Mouse (Mus musculus) layer of hippocampus, postnatal 25 days (tissue): ENCODE measurements around the gene Epha1. TPM values are rescaled to one million over a fixed set of nuclear protein-coding genes. Genes with fewer than 3 reads are reported as not detected.

Experiments used
- DNase-seq, 2 experiments: peaks; one replicate each; pipeline ENCODE4 v3.0.0; 2022; ENCODE audit warnings: mixed read lengths in 2 of 2, low spot score in 1 of 2; ENCODE audit errors: extremely low spot score in 1 of 2
- total RNA-seq, 2 experiments: library from RNA; stranded (reverse); gene quantifications; 2 replicates each; pipeline ENCODE4 v1.2.3; 2021

The Epha1 gene
- total RNA-seq, 2 experiments from 2014 or later = 0.22 to 0.47 TPM

- no peak for DNase-seq
Measured at GRCm38 (mm10) chr6:42374701-42375100, 1.6 kb upstream of the Epha1 start.

GRCm38 (mm10) chr6:42373669-42374430 lies 782 bp upstream of the Epha1 start:
- DNase-seq = no peak

GRCm38 (mm10) chr6:42372421-42372815 lies 650 bp downstream of the Epha1 start:
- DNase-seq = no peak

- DNase-seq = no peak
Measured at GRCm38 (mm10) chr6:42372001-42372400, 1.1 kb downstream of the Epha1 start.

GRCm38 (mm10) chr6:42370630-42371363 lies 2.3 kb downstream of the Epha1 start:
- no peak for DNase-seq

- no peak for DNase-seq
Measured at GRCm38 (mm10) chr6:42369870-42370269, 3.2 kb downstream of the Epha1 start.

- no peak for DNase-seq
Measured at GRCm38 (mm10) chr6:42365215-42365614, 7.9 kb downstream of the Epha1 start.

- no peak for DNase-seq
Measured at GRCm38 (mm10) chr6:42364607-42365006, 8.5 kb downstream of the Epha1 start.

- DNase-seq = no peak
Measured at GRCm38 (mm10) chr6:42364066-42364465, 9.0 kb downstream of the Epha1 start.

GRCm38 (mm10) chr6:42362974-42363373 lies 10.1 kb downstream of the Epha1 start:
- no peak for DNase-seq

- no peak for DNase-seq
Measured at GRCm38 (mm10) chr6:42362497-42362896, 10.6 kb downstream of the Epha1 start.

- DNase-seq = no peak
Measured at GRCm38 (mm10) chr6:42362074-42362473, 11.0 kb downstream of the Epha1 start.

GRCm38 (mm10) chr6:42361041-42361895 lies 11.8 kb downstream of the Epha1 start:
- DNase-seq = no peak

GRCm38 (mm10) chr6:42360231-42360840 lies 12.7 kb downstream of the Epha1 start:
- DNase-seq = no peak

GRCm38 (mm10) chr6:42359364-42360147 lies 13.5 kb downstream of the Epha1 start:
- DNase-seq = no peak

GRCm38 (mm10) chr6:42358901-42359300 lies 14.2 kb downstream of the Epha1 start:
- no peak for DNase-seq

GRCm38 (mm10) chr6:42357901-42358300 lies 15.2 kb downstream of the Epha1 start:
- DNase-seq = no peak

GRCm38 (mm10) chr6:42356913-42357312 lies 16.2 kb downstream of the Epha1 start:
- DNase-seq = no peak

GRCm38 (mm10) chr6:42355794-42356600 lies 17.1 kb downstream of the Epha1 start:
- no peak for DNase-seq
